8 mouse cellular contexts compared by ENCODE assay signal in the genomic region with DNA sequence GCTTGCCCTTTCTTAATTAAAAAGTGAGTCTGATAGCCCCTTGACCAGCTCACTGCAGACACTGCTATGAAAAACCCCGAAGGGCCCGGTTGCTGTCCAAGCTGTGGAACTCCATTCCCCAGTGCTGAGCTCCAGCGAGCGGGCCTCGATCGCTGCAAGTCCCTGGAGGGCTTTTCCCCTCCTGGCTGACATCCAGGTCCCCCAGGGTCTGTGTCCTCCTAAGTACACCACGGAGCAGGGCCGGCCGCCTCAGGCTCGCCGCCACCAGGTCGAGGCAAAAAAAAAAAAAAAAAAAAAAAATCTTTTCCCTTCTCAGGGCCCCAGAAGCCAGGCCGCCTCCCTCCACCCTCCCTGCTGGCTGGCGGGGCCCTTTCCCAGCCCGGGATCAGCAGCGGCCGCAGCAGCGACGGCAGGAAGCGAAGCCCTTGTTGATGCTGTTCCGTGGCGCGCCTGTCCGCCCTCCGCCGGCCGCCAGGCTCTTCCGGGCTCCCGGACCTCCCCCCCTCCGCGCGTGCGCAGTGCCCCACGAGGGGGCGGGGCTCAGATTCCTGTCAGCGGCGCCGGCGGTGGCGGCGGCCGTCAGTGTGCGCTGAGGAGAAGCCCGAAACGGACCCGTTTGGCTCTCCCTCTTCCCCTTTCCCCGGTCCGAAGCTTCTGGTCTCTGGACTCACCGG. TPM values are rescaled to one million over a fixed set of nuclear protein-coding genes. Genes with fewer than 3 reads are reported as not detected.
A peak's percentile ranks its signal among the peaks of the same experiment; 100 is the strongest.
DNase-seq lines count a peak whose midpoint lies in the region; ATAC-seq lines count a peak whose summit lies in the region.

TSS of gene Nfat5 (plus strand) at position 543 of the 674 bp plus-strand sequence.

- ATAC-seq in hindbrain, embryonic 11.5 days (ENCODE audit: low FRiP score) = peak; percentile 93

- H3K4me3 ChIP-seq in hindbrain, embryonic 11.5 days (ENCODE audit: low read depth, low read length) = peak within 1 kb of the TSS; percentile 97

- no peaks in the 10 kb centered on the region for H3K9me3 ChIP-seq in hindbrain, embryonic 11.5 days (ENCODE audit: control insufficient read depth, low read length)

- H3K4me2 ChIP-seq in hindbrain, embryonic 11.5 days (replicated peaks; ENCODE audit: low read depth, low read length) = peak within 1 kb of the TSS; percentile 52

- peak within 1 kb of the TSS; percentile 91 for H3K9ac ChIP-seq in hindbrain, embryonic 11.5 days (ENCODE audit: low read depth, low read length)

- H3K27me3 ChIP-seq in hindbrain, embryonic 11.5 days (ENCODE audit: control insufficient read depth, insufficient read depth, low read length) = no peaks in the 10 kb centered on the region

- H3K4me1 ChIP-seq in hindbrain, embryonic 11.5 days (replicated peaks; ENCODE audit: control insufficient read depth, insufficient read depth, low read length) = no peaks in the 10 kb centered on the region

- H3K27ac ChIP-seq in hindbrain, embryonic 11.5 days (ENCODE audit: low read depth, low read length) = peak within 1 kb of the TSS; percentile 92

- no peaks in the 10 kb centered on the region for H3K36me3 ChIP-seq in hindbrain, embryonic 11.5 days (ENCODE audit: control insufficient read depth, insufficient read depth, low read length)

- peak; percentile 97 for DNase-seq in MN1 (ENCODE audit: low spot score)
- DNase-seq in cerebellum, adult 9-10 months = peak; percentile 98
- DNase-seq in frontal cortex, adult 2 months (ENCODE audit: extremely low spot score in 1 of 2, low spot score in 1 of 2) = peak; percentile 88 to 99
- peak; percentile 98 for DNase-seq in hindbrain, embryonic 11.5 days (ENCODE audit: low spot score)
- peak; percentile 100 for DNase-seq in layer of hippocampus, postnatal 10 days (ENCODE audit: low spot score in 2 of 2)
- DNase-seq in lung, postnatal 10 days = peak; percentile 96
- DNase-seq in ovary, postnatal 36 days (ENCODE audit: low spot score) = peak; percentile 99
- peak; percentile 100 for DNase-seq in thymus, postnatal 25 days

- WGBS in hindbrain, embryonic 11.5 days = under 1% methylated on average over 40 of the region's 49 CpGs

RNA-seq across cellular contexts. Expression of gene Nfat5, which starts in this region (rescaled TPM):
- polyA plus RNA-seq in frontal cortex, adult 2 months (2012; rRNA removed) = 39.3 and 39.8 TPM in 2 replicates
- 10.1 and 14.7 TPM in 2 replicates for polyA plus RNA-seq in hindbrain, embryonic 11.5 days (2014; fragmentation: Nextera tagmentation; extraction: Ambion mirVana)
- 10 to 100 TPM; 37.9 to 39.4 TPM for total RNA-seq in layer of hippocampus, postnatal 10 days (2021)

Comparison
In these comparisons a context has a peak if more than half of its experiments do, and no peak if none do; other contexts are left out.
1. Peak in every context shown above with its lines: DNase-seq, ATAC-seq, H3K4me3 ChIP-seq and H3K27ac ChIP-seq.